Mouse (Mus musculus) right cerebral cortex, postnatal 25 days (tissue): Measurements from ENCODE around the gene Cep63.
A peak's percentile ranks its signal among the peaks of the same experiment; 100 is the strongest.

Source experiments
- DNase-seq: peaks from one replicate; pipeline ENCODE4 v3.0.0; 2022

Cep63 gene

DNA sequence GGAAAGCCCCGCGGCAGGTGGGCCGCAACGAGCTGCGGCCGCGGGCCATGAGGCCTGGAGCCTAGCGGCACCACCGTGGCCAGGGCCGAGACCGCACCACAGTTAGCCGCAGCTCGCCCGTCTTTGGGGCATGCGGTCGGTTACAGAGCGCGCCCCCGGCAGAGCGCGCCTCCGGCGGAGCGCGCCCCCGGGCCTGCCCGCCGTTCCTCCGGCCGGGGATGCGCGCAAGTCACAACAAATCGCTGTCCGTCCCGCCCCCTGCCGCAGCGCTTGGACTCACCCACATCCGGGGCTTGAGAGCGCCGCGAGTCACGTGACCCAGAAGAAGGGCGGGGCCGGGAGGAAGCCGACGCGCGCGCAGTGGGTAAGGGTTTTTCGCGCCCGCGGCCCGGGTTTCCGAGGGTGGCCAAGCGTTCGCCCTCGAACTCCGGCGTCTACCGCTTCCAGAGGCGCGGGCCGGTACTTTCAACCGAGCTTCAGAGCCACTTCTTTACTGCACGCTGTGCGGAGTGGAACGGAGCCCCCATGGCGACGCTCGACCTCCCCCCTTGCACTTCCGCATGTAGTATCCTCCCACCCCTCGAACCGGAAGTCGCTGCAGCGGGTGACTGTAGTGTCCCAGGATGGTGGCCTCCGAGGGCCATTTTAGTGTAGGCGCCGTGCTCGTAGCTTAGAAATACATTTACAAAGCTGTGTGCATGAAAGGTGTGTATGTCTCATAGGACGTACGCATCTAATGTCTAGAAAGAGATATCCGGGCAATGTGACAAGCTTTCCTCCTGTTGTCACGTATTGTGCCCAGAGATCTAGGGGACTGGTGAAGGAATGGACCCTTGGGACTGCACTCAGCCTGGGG is at the start of gene Cep63, which contains the start of gene Anapc13:
Cep63 (minus strand) TSS at position 552 of the 856 bp plus-strand sequence.
Anapc13 (plus strand) TSS at position 314 of the 856 bp plus-strand sequence.
- DNase-seq = peak; percentile 99

DNA sequence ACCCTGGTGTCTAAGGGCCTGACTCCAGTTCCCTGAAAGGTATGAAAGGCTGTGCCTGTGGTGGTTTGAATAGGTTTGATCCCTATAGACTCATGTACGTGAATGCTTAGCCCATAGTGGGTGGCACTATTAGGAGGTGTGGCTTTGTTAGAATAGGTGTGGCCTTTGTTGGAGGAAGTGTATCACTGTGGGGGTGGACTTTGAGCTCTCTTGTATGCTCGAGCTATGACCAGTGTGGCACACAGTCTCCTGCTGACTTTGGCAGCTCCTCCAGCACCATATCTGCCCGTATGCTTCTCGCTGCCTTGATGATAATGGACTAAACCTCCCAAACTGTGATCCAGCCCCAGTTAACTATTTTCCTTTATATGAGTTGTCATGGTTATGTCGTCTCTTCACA is 49.6 kb upstream of the Cep63 start:
- no peak for DNase-seq

DNA sequence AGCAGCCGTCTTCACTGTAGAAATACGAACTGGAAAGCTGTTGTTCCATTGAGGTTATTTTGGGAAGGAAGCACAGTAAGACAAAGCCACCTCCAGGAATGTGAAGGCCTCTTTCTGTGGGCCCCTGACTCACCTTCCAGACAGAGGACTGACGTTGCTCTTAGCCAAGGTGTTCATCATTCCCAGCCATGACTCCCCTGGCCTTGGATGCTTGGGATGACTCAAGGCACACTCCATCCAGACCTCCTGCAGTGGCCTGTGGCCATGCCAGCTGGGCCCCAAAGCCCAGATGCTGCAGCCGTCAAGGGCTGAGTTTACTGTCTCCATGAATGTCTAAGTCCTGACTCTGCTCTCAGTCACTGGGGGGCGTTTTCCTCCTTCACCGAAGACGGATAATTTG is 47.0 kb upstream of the Cep63 start:
- no peak for DNase-seq

DNA sequence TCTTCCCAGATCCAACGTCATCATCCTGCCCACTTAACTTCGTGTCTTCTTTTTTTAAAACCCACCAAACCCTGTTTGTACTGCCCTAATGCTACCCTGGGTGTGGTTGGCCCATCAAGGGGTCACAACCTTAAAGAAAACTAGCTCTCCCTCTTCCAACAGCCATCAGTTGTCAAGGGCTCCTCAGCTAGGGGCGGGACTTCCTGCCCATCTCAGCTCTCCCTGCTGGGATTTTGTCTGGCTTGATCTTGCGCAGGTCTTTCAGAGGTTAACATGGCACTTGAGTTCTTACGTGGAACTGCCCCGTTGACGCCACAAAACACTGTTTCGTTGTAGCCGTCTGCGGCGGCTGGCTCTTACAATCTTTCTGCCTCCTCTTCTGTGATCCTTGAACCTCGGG is 42.6 kb upstream of the Cep63 start:
- no peak for DNase-seq

DNA sequence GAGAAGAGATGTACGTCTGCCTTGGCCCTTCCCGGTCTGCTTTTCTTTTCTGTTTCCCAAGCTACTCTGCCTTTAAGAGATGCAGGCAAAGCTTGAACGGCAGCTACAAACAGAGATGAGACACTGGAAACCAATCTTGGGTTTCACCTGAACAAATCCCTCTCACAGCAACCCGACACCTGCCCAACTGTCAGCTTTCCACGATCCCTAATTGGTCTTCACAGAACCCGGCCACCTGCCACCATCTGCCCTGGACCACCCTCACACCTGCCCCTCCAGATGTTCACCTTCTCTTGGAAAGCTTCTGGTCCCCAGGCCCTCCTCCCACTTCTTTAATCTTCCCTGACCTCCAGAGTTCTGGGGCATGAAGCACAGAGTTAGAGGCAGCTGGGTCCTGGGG is 41.8 kb upstream of the Cep63 start:
- DNase-seq = no peak

DNA sequence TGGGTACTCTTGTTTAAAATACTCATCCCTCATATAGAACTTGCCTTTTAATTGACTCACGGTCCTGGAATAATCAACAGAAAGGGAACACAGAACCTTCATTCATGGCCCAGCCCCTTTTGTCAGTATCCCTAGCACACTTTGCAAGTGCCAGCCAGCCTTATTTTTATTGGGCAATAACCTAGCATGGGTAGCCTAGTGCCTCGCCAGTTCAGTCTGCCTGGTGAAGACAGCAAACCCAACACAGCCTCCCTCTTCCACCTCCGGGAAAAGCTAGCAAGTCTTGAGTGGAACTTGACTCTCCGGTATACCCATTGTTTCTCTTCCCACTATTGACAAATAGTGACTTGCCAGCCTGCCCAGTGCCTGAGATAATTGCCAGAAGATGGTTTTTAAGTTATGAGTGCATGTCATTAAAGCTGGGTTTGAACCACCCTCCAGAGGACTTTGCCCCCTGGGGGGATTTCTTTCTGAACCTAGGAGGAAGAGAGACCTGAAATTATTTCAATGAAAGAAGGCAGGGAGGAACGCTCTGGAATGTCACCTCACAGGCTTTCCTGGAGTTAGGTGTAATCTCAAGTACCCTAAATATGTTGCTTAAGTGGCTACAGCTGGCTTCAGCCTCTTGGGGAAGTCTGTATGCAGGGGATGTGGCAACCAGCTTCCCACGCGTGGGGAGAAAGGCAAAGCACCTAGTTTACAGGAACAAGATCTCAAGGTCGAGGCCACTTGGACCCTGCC is 30.2 kb upstream of the Cep63 start:
- DNase-seq = no peak

DNA sequence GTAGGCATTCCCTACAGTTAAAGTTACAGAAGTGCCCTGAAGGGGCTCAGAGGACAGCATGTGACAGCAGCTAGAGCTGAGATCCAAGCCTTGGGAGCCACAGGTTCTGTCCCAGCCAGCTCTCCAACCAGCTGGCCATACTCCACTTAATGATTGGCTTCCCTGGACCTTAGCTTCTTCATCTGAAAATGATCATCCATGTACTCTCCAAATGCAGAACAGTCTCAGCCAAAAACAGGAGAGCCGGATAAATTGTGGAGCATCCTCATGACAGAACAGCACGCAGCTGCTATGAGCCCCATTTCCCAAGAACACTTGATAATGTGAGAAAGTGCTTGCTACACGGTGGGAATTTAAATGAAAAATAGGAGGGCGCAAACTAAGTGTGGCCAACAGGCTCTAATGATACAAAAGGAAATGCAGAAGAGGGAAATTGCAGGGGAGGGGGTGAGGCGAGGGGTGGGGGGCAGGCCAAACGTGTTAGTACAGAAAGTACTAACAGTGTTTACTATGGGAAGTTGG is 24.9 kb upstream of the Cep63 start:
- DNase-seq = no peak

DNA sequence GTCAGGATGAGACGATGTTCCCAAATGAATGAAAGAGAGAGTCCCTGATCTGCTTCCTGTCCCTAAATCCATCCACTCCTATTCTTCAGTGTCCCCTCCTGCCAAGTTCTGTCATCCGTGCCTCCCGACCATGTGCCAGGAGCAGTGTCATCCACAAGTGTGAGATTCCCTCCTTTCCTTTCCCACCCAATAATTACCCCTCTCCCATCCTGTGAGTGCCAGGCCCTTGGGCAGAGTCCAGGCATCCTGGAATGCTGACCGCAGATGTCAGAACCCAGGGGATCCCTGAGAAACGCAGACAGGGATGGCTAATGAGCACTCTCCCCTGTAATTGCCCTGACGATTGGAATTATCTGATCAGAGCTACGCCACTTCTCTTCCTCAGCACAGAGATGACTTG is 24.3 kb upstream of the Cep63 start:
- DNase-seq = no peak

DNA sequence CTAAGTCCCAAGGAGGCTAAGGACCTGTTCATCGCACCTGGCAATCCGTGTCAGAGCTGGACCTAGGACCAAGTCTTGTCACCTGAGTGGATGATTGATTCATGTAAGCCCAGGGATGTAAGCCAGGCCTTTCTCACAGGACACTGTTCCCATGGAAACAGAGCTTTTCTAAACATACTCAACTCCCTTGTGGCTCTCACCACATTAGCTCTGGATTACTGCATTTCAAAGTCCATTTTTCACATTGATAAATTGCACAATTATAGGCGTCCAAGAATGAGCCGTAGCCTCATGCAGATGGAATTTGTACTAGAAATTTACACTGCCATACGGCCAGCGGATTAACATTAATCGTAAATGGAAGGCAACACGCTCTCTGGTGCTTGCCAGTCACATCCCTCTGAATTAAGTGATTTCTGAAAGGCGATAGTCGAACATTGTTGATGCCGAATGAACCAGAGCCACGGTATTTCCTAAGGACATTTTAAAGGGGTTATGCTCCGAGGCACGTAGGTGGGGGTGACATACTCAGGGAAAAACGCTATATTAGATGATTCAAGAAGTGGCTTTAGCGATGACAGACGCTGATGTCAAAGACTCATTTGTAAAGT is 23.7 kb upstream of the Cep63 start:
- DNase-seq = no peak

DNA sequence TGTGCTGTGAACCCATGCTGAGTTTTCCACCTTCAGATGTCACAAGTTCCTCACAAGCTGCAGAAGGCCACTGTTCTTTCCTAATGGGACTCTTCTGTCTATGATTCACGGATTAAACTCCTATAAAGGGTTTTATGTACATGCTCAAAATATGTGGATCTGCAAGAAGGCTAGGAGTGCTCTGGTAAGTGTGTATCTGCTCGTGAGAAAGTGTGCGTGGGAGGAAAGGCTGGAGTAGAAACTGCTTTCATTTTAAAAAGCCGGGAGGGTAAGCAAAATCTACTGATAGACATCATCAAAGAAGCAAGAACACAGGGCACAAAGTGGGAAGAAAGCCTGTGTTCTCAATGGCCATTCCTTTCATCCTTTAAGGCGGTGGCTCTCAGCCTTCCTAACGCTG is 20.7 kb upstream of the Cep63 start:
- DNase-seq = no peak

DNA sequence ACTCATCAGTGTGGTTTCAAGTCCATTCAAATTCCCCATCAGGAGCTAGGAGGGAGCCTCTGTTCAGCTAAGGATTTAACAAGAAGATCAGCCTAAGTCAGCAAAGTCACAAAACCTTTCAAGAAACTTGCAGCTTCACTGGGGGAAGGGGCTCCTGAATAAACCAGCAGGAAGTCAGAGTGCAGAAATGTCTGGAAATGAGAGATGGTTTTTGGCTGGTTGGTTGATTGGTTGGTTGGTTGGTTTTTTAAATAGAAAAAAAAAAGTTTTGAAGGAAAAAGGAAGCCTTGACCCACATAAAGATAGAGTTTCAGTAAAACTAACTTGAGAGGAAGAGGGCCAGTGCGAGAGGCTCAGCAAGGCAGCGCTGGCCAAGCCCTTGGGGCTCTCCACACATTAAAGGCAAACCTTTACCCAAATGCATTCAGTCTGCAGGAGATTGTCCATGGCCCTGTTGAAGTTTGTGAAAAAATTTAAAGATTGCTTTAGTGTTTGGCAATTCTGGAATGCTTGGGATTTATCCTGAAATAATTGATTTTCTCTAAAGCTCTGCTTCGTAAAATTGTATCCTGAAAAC is 18.9 kb upstream of the Cep63 start:
- no peak for DNase-seq

DNA sequence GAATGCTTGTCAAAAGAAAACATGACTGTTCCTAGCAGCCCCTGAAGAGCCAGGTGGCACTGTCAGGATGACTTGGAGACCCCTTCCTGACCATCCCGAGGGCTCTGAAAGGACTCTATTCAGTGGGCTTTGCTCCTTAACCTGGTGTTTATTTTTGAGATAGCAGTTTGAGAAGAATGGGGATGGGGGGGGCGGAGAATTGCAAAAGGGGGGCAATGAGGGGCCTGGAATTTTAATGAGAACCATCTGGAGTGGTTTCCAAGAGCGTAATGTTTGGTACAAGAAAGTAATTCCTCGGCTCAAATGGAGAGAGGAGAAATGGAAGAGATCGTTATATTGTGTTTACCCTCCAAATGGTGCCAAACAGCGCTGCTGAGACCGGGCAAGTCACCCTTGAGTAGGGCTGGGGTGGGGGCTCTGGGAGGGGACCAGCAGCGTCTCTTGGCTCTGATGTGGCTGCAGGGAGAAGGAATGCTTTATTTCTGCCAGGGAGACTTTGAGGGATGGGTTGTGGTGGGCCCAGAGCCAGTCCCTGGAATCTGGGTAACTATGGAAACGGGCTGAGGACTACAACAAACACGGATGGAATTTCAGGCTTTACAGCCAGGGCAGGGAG is 17.3 kb upstream of the Cep63 start:
- peak; percentile 23 for DNase-seq

DNA sequence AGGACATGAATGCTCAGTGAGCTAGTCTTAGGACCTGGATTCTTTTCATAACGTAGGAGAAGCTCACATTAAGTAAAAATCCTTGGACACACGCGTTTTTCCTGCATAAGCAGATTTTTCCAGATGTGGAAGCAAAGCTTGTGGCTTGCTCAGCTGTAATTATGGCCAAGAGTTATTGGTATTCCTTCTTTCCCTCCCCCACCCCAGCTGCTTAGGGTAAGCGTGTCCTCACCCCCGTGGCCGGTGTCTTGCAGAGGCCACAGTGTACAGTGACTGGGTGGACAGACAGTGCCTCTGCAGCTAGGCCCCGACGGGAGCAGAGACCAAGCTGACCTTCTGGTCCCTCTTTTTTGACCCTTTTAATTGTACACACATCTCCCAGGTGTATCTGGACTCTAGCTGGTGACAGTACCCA is 16.7 kb upstream of the Cep63 start:
- no peak for DNase-seq

DNA sequence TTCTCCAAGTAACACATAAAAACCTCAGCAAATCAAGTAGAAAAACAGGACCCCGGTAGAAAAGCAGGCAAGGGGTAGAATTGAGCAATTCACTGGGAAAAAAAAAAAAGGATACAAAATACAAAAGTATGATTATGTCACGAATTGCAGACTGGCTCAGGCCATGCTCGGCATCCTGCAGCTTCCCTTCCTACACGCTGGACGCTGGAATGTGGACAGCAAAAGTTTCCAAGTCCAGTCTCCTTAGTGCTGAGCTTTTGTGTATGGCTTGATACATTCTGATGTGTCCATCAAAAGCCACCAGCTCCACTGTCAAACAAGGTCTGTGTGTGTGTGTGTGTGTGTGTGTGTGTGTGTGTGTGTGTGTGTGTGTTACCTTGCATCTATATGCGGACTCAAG is 15.2 kb upstream of the Cep63 start:
- DNase-seq = no peak

DNA sequence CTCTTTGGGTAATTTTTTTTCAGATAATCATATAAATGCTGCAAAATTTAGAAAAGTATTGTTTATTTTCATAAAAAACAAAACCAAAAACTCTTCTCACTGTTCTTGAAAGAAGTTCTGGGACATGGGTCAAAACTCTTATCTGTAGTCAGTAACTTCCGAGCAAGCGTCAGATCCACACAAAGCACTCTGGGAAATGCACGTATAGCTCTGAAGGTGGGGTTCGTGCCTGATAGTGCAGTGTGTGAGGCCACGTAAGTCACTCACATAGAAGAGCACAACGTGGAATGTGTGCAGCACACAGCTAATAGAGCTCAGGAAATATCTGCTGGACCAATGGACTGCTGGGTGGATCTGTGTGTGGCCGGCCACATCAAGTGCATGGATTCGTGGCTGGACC is 13.2 kb upstream of the Cep63 start:
- DNase-seq = no peak

DNA sequence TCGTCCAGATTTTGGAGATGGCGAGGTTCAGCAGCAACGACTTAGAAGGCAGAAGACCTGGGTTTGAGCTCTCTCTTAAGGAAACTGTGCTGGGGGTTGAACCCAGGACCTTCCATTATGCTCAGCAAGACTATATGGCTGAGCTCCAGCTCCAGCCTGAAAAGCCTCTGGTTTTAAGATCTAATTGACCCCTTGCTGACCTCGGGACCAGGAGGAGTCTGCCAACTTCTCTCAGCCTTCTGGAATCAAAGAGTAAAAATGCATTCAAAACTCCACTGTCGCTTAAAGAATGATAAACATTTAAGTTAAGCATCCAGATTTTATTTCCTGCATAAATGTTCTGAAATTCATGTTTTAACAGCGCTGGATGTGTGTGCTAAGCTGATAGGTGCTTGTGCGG is 12.6 kb upstream of the Cep63 start:
- DNase-seq = no peak

DNA sequence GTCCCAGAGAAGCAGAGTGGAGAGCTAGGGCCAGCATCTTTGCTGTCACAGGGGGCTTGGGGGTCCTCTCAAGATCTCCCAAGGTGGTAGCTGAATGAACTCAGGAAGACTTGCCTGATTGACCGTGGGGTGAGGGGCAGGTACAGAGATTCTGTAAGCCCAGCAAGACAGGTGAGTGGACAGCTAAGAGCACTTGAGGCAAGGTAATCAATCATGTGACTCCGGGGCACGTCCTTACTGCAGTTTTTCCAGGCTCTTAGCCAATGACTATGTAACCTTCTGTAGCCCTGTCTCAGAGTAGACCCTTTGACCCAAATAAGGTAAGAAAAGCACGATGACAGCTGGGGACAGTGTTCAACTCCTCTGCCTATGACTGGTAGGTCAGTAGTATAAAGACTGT is 10.8 kb upstream of the Cep63 start:
- DNase-seq = no peak

DNA sequence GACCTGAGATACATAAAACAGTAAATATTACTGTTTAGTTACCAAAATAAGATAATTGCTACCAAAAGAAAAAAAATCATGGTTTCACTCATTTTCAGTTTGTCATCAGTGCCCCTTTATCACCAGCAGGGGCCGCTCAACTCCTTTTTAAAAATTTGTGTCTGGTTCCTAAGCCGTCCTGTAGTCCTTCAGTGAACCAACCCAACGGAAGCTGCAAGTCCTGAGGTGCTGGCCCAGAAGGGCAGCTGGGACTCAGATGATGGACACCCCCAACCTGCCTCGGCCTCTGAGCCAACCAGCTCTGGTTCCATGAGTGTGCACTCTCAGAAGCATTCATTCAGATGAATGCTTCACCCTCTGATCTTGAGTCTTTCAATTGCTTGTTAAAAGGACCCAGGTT is 10.2 kb upstream of the Cep63 start:
- peak; percentile 42 for DNase-seq

DNA sequence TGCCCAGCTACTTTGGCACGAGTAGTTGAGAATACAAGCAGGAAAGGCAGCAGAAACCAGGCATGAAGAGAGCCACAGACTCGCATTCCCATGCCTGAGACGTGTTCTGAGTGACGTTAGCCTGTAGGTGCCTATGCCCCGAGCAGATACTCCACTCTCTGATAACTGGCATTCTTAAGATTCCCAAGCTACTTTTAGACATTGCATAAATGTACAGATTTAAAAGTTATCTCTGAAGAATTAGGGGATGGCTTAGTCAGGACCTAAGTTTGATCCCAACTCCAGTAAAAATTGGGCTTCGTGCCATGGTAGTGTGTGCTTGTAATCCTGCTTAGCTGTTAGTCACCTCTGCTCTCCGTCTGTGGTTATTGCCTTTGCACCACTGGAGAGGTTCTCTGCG is 8.1 kb upstream of the Cep63 start:
- DNase-seq = no peak

DNA sequence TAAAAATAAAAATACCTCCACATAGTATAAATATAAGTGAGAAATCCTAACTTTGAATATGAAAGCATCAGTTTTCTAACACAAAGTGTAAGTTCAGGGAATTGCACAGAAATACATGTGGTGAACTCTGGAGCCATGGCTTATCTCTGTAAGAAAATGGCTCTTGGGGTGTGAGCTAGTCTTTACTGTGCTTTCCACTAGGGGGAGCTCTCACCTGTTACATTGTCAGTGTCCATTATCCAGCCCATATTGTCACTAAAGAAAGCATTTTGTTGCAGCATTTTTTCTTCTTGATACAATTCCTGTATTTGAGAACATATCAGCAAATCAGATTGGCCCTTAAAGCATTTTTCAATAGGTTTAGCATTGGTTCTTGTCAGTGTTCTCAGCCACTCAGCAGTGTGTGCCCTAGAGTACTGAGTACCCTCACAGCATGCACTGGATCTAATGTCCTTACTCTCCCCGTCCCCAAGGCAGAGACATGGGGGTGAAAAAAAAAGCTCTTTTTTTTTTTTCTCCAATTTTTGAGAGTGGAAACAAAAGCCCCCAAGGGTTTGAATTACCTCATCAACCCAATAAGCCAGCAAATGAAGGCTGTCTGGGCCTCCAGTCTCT is 6.7 kb upstream of the Cep63 start:
- no peak for DNase-seq

DNA sequence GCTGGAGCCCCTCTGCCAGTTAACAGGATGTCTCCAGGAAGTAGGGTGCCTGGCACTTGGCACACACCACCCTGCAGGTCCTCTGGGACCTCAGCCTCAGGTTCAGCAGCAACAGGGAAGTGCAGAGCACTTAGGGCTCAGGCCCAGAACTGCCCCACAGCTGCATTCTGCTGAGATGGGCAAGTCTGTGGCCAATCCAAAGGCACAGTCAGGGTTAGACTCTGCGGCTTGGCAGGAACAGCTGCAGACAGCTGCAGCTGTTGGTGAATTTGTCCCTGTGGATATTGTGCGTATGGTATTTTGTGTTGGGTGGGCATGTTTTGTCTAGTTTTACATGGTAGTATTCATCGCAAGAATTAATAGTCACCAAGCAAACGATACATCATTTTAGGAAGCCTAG is 5.8 kb upstream of the Cep63 start:
- no peak for DNase-seq

DNA sequence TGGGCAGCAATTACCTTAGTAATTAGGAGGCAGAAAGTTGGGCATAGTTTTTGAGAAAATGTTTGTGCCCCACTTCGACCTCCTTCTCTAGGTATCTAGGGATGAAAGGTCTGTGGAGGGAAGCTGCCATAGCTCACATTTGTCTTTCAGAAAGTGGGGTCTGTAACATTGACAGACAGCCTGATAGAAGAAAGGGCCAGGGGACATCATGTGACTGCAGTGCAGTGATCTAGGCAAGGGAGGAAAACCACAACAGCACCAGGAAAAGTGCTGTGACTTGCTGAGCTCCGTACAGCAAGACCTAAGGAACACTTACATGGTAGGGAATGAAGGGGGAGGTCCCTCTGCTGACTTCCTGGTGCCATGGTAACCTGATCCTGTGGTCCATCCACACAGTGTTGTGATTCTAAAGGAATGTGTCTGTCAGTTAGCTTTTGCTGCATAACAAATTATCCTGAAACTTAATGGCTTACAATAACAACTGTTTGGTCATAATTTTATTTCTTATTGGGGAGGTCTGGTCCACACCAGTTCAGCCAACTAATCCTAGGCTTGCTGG is 5.3 kb upstream of the Cep63 start:
- DNase-seq = no peak
